Mouse (Mus musculus) heart, postnatal 25 days (tissue): ENCODE results near the gene Rps12. TPM values are rescaled to one million over a fixed set of nuclear protein-coding genes. Genes with fewer than 3 reads are reported as not detected.
"Not testable (repeated sequence)": the region's sequence is repeated elsewhere in the genome, so short reads cannot be mapped to it uniquely, and the experiment has no call there.

Experiments
- DNase-seq: peaks from one replicate; pipeline ENCODE4 v3.0.0; 2022; ENCODE audit warnings: low spot score
- intact Hi-C: fragments of 180-260 bp; cut with DNase I; formaldehyde crosslinking; loops from one replicate; pipeline ENCODE4 v1.15.1; 2025
- total RNA-seq, 2 experiments: library from RNA; stranded (reverse); gene quantifications; 2 replicates each; pipeline ENCODE4 v1.2.3; 2021

Rps12 gene
- total RNA-seq, 2 experiments from 2014 or later: 173 to 245 TPM

DNA sequence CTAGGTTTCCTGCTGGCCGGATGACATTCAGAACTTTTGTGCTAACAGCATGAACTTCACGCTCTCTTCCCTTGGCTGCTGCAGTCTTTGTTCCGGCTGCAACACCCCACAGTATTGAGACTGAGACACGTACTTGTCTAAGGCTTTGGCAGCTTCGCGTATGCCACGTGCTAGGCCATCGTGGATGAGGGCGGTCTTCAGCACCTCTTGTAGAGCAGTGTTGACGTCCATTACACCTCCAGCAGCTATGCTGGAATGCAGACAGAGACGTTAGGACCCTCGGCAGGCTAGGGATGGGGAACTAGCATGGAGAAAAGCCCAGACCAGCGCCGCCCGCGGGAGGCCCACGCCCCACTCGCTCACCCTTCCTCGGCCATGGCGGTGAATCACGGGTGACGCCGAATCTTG lies 440 bp downstream of the Rps12 start:
- intact Hi-C loops: not testable (repeated sequence)

DNA sequence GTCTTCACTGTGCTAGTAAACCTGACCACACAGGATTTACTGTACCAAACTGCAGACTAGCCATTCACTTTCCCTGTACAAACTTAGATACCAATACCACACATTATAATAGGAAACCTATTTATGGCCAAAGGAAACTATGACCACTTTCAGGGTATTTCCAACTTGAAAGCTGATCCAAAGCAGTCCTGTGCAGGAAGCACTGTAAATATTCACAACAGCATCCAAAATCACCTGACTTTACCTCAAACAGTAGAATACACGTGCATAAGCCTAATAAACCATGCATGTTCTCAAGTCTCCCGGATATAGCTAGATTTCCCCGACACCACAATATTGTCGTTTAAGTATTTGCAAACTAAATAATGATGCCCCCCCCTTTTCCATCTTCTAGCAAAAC lies 1.0 kb downstream of the Rps12 start:
- intact Hi-C loops: no loop called here
- DNase-seq: no peak

More for the DNA sequence above, 440 bp downstream of the Rps12 start:
- DNase-seq: not testable (repeated sequence)

DNA sequence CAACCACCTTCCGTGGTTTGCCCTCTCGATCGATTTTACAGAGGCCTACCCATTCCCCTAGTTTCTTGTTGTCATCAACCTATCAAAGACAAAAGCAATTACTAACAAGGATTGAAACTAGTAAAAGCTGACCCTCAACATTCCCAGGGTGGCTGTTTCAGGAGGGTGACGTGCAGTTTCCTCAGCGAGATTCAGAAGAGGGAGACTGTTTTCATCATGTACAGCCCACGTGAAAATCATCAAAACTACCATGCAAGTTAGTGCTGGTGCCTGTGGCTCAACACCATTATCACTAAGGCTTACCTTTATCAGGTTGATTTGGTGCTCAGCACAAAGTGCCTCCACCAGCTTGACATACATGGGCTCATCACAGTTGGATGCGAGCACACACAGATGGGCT lies 1.5 kb downstream of the Rps12 start:
- intact Hi-C loops, DNase-seq: not testable (repeated sequence)

DNA sequence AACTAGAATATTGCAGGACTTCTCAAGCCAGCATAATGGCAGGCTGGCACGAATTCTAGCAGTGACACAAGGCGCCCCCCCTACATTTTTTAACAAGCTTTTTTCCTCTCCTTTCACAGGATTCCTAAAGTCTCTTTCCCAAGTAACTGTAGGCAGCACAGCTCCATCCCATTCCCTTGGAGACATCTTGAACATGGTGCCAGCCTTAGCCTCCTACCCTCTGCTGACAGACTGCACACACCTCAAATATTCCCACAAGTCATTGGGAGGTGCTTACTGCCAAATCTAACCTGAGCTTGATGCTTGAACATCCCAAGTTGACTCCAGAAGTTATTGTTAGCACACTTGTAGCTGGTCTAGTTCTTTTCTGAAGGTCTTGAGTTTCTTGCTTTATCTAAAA lies 3.0 kb downstream of the Rps12 start:
- DNase-seq: no peak
- intact Hi-C loops: no loop called here

DNA sequence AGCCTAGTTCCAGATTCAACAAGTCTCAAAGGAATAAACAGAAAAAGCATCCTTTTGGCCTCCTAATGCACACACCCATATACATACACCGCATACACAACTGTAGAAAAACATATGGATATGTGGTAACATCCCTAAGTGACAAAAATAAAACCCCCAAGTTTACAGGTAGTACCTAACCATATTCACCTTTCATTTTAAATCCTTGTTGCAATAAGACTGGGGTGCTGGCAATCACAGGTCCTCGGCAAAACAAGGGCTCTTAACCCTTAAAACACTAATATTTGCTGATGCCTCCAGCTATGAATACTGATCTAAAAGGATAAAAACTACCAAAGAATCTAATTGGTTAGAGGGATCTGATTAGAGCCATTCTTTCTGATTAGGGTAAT lies 3.6 kb downstream of the Rps12 start:
- intact Hi-C loops: no loop called here
- no peak for DNase-seq

DNA sequence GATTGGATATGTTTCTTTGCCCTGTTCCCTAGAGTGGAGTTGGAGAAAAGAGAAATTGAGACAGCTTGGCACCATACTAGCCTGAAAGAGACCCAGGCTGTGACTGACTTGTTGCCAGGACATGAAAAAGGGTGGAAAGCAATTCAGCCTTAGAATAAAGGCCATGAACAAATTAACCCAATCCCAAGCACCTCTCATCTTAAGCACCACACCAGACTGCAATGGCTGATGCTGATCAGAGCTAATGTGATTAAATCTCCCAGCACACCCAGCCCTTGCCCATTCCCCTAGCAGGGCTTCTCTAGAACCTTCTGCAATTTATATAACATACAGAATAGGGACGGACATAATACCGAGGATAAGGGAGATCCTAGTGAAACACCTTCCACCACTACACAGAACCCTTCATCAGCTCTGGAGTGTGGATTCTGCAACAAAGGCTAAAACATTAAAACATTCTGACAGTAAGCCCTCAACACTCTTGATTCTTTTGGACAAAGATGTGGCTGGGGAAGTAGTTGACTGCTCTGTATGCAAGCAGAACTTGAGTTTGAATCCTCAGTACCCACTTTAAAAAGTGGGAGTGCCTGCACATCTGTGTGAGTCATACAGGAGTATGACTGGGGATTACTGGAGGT lies 4.1 kb downstream of the Rps12 start:
- DNase-seq: no peak
- intact Hi-C loops: no loop called here

DNA sequence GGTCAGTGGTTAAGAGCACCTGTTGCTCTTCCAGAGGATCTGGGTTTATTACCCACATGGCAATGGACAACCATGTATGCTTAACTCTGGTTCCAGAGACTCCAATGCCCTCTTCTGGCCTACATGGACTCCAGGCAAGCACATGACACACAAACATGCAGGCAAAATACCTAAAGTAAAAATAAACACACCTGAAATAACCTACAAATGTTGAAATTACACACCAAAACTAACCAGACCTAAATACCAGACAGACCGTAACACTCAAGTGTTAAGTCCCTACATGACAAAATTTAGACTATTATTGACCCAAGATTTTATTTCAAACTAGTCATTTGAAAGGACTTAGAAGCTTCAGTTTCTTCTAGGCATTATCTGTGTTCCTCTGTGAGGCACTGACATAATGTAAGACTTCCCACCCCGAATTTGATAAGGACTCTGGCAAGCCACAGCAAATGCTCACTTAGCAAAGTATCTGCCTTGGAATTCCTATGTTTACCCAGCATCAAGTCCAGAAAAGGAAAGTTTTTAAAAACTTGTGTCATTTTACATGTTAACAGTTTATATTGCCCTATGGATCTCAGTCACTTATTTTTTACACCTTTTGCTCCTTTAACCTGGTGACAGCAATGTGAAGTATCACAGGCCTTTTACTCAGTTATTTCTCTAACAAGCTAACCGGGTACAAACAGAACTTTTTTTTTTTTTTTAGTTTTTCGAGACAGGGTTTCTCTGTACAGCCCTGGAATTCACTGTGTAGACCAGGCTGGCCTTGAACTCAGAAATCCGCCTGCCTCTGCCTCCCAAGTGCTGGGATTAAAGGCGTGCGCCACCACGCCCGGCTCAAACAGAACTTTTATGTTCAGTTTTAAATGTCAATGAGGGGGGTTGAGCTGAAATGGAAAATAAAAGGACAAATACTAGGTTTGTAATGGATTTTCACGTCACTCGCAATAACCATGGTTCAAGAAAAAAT lies 5.0 kb downstream of the Rps12 start:
- DNase-seq: no peak
- intact Hi-C loops: no loop called here

DNA sequence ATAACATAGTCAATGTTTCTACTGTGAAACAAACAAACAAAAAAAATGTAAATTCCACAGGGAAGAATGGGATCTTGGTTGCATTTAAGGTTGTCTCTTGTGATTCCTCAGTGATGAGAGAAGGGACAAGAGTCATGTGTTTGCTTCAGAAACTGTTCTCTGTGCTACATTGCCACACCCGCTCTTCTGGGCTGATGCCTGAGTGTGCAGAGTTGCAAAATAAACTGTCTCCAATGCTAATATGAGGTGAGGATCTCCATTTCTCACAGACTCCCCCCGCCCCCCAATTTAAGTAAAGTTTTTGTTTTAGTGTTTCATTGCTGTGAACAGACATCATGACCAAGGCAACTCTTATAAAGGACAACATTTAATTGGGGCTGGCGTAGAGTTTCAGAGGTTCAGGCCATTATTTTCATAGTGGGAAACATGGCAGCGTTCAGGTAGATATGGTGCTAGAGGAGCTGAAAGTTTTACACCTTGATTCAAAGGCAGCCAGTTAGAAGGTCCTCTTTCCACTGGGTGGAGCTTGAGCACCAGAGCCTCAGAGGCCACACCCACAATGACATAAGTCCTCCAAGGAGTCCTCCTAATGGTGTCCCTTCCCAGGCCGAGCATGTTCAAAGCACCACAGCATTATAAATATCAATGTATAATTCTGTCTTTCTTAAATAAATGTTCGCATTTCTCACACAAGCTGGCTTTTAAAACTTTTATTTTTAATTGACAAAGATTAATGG lies 6.4 kb downstream of the Rps12 start:
- no peak for DNase-seq
- intact Hi-C loops: no loop called here

DNA sequence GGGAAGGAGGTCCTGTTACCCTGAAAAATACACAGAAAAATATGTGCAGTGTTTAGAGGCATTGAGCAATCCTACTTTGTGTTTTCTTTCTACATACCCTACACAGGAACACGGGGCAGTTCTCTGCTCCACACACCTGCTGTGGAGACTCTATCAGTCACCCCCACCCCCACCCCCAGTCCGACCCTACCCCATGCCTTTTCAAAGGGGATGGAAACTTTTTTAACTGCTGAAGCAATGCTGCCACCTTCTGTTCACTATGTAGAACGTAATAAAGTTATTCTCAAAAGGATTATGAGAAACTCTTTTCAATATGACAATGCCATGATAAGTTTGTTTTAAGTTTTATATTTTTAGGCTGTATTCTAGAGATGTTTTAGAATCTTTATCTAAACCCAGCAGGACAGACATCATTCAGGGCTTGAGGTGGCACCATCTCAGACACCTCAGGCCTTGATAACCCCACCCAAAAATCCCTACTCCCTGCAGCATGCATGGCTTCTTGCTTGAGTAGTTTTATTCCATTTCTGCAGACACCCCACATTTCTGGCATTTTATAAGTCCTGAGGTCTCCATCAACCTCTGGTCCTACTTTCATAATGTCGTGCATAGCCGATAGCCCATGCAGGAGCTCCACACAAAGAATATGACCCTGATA lies 9.7 kb downstream of the Rps12 start:
- intact Hi-C loops: loop anchor here (5.0 kb wide), 2 partner anchors 660 to 690 kb away; no protein-coding TSS in a partner anchor

DNA sequence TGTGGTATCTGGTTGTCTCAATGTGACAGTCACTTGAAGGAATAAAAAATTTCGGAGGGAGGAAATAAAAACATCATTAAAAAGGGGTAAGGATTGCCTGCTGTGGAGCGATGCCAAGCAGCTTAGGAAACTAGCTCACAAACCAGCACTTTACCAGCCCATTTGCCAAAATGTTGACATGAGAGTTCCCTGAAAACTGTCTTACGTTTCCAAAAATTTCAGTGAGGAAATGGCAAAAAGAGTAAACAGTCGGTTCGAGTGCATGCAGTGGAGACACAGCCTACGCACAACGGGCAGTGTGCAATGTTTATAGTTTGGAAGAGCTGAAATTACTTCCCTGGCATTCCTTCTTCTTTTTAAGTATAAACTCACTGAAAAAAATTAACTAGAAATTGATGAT lies 32.9 kb downstream of the Rps12 start:
- DNase-seq: no peak
- intact Hi-C loops: no loop called here

More for the DNA sequence above, 9.7 kb downstream of the Rps12 start:
- no peak for DNase-seq

Other genes starting within 250 kb of the Rps12 start
- gene Slc18b1, start 9.7 kb upstream of the Rps12 start, total RNA-seq: 10 to 100 TPM in 1 of 2 experiments, 1 to 10 TPM in 1; 8.6 to 10.2 TPM
- not detected for gene Vnn3, start 64.2 kb upstream of the Rps12 start, total RNA-seq
- gene Vnn1, start 107.4 kb upstream of the Rps12 start, total RNA-seq: under 1 TPM; 0.31 to 0.56 TPM
- gene Taar1, start 133.1 kb upstream of the Rps12 start, total RNA-seq: not detected
- not detected for gene Taar2, start 151.3 kb upstream of the Rps12 start, total RNA-seq
- gene Taar3, start 162.3 kb upstream of the Rps12 start, total RNA-seq: not detected
- not detected for gene Taar4, start 173.2 kb upstream of the Rps12 start, total RNA-seq
- not detected for gene Taar5, start 183.4 kb upstream of the Rps12 start, total RNA-seq
- gene Taar6, start 198.4 kb upstream of the Rps12 start, total RNA-seq: not detected
- not detected for gene Taar7a, start 206.2 kb upstream of the Rps12 start, total RNA-seq
- gene Taar7b, start 212.7 kb upstream of the Rps12 start, total RNA-seq: not detected
- not detected for gene Taar7d, start 239.9 kb upstream of the Rps12 start, total RNA-seq